Comparison of ENCODE assay signal across 14 mouse cellular contexts in the genomic region with DNA sequence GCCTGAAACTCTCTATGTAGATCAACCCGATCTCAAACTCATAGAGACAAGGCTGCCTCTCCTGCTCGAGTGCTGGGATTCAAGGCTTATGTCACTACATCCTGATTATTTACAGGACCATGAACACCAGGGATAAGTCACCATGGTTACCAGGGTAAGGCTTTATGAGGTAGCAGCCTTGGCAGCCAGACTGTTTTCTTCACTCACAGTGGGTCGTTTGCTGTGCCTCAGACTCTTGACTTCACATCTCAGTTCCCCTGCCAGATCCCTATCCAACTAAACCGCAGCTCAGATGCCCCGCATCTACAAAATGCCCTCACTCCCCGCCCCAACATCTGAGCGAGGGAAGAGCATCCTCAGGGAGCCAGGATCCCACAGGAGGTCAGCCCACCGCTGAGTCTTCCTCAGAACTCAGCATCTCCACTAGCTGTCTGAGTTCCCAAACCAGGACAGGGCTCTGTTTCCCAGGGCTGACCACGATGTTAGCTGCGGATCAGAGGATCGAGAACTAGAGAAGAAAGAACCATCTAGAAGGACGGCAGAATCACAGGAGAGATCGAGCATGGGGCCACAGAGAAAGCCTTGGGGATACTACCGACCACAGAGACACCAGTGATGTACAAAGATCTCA. TPM values are rescaled to one million over a fixed set of nuclear protein-coding genes. Genes with fewer than 3 reads are reported as not detected.
DNase-seq lines count a peak whose midpoint lies in the region; ATAC-seq lines count a peak whose summit lies in the region.
"Had no signal": no experiment of that assay in that cellular context is flagged by ENCODE, and none has a peak within 500 bp of the region (broad histone marks: within the 10 kb centered on the region; RNA-seq: fewer than 3 reads in every experiment).

No protein-coding gene starts in this region.

- H3K4me1 ChIP-seq in heart, embryonic 14.5 days (ENCODE audit: control insufficient read depth in 2 of 2, insufficient read depth in 2 of 2, low read length in 2 of 2) = peaks cover 5 to 9% of the 10 kb centered on the region in 2 experiments; a peak in 3 of 4 replicates
- H3K4me1 ChIP-seq in hindbrain, embryonic 14.5 days (replicated peaks; ENCODE audit: control insufficient read depth, insufficient read depth, low read length) = peaks cover 24% of the 10 kb centered on the region
- peaks cover 24% of the 10 kb centered on the region for H3K4me1 ChIP-seq in midbrain, embryonic 16.5 days (ENCODE audit: control insufficient read depth, insufficient read depth, low read length)

- no peaks in the 10 kb centered on the region for H3K9me3 ChIP-seq in heart, embryonic 14.5 days (ENCODE audit: control insufficient read depth, low read length)
- H3K9me3 ChIP-seq in hindbrain, embryonic 14.5 days (ENCODE audit: control insufficient read depth, low read length) = no peaks in the 10 kb centered on the region
- no peaks in the 10 kb centered on the region for H3K9me3 ChIP-seq in midbrain, embryonic 16.5 days (replicated peaks; ENCODE audit: control insufficient read depth, low read length, poor library complexity, severe bottlenecking)
- H3K9me3 ChIP-seq: embryonic facial prominence, embryonic 15.5 days; lung, embryonic 15.5 days; stomach, embryonic 15.5 days had no signal

- WGBS in heart, embryonic 14.5 days = 52% methylated on average over 14 of the region's 14 CpGs
- 53% methylated on average over 14 of the region's 14 CpGs for WGBS in hindbrain, embryonic 14.5 days
- 27% methylated on average over 14 of the region's 14 CpGs for WGBS in midbrain, embryonic 16.5 days

- no peak for ATAC-seq in heart, embryonic 14.5 days (ENCODE audit: insufficient number of reproducible peaks, insufficient read depth, low FRiP score, low read depth)
- no peak for ATAC-seq in hindbrain, embryonic 14.5 days (ENCODE audit: low FRiP score)
- ATAC-seq in midbrain, embryonic 16.5 days = 0 out of 2 replicates have a peak, but pooled peaks have one; percentile 19
- ATAC-seq in monocyte, adult 5-6 weeks (replicated peaks; ENCODE audit: insufficient number of reproducible peaks, low FRiP score, low TSS enrichment, poor library complexity, severe bottlenecking) = no peak
- ATAC-seq: CD4-positive, CD25-positive, alpha-beta regulatory T cell, adult 4 months had no signal

- H3K4me3 ChIP-seq in heart, embryonic 14.5 days (ENCODE audit: control insufficient read depth in 1 of 2, insufficient read depth in 1 of 2, low read depth in 1 of 2, low read length in 2 of 2) = no peak overlapping the region
- H3K4me3 ChIP-seq in hindbrain, embryonic 14.5 days (replicated peaks; ENCODE audit: low read length) = no peak overlapping the region
- H3K4me3 ChIP-seq in midbrain, embryonic 16.5 days (ENCODE audit: low read depth, low read length) = no peak overlapping the region
- H3K4me3 ChIP-seq: embryonic facial prominence, embryonic 15.5 days; lung, embryonic 15.5 days; stomach, embryonic 15.5 days had no signal

- H3K9ac ChIP-seq in heart, embryonic 14.5 days (ENCODE audit: low read length) = no peak overlapping the region
- no peak overlapping the region for H3K9ac ChIP-seq in hindbrain, embryonic 14.5 days
- peak overlapping the region; percentile 31; the same call in 1 of the 2 replicates for H3K9ac ChIP-seq in midbrain, embryonic 16.5 days (ENCODE audit: low read depth, low read length)
- H3K9ac ChIP-seq: embryonic facial prominence, embryonic 15.5 days; lung, embryonic 15.5 days; stomach, embryonic 15.5 days had no signal

- DNase-seq in heart, postnatal 4 days = no peak
- peak; percentile 60 for DNase-seq in embryo, embryonic 10.5 days (ENCODE audit: low spot score)
- DNase-seq in hindbrain, embryonic 14.5 days (ENCODE audit: low spot score) = peak; percentile 49
- no peak for DNase-seq in c-Kit-positive CD71-positive TER-119-positive erythroid progenitor cells, embryonic 14.5 days (ENCODE audit: low spot score)
- no peak for DNase-seq in heart, adult 18-20 months
- DNase-seq: kidney, postnatal 10 days had no signal

- H3K27me3 ChIP-seq in heart, embryonic 14.5 days (ENCODE audit: control insufficient read depth, insufficient read depth, low read length) = no peaks in the 10 kb centered on the region
- no peaks in the 10 kb centered on the region for H3K27me3 ChIP-seq in hindbrain, embryonic 14.5 days (ENCODE audit: control insufficient read depth, insufficient read depth, low read length)
- no peaks in the 10 kb centered on the region for H3K27me3 ChIP-seq in midbrain, embryonic 16.5 days (ENCODE audit: control insufficient read depth, insufficient read depth, low read depth, low read length)
- H3K27me3 ChIP-seq: lung, embryonic 15.5 days; stomach, embryonic 15.5 days had no signal

- H3K36me3 ChIP-seq in heart, embryonic 14.5 days (ENCODE audit: control insufficient read depth, insufficient read depth, low read length) = no peaks in the 10 kb centered on the region
- H3K36me3 ChIP-seq in hindbrain, embryonic 14.5 days (replicated peaks; ENCODE audit: control insufficient read depth, insufficient read depth) = no peaks in the 10 kb centered on the region
- no peaks in the 10 kb centered on the region for H3K36me3 ChIP-seq in midbrain, embryonic 16.5 days (ENCODE audit: control insufficient read depth, insufficient read depth, low read length)
- H3K36me3 ChIP-seq: embryonic facial prominence, embryonic 15.5 days; lung, embryonic 15.5 days; stomach, embryonic 15.5 days had no signal

- H3K4me2 ChIP-seq in heart, embryonic 14.5 days (ENCODE audit: low read length) = peak overlapping the region; percentile 11; the same call in 1 of the 2 replicates
- H3K4me2 ChIP-seq in hindbrain, embryonic 14.5 days (replicated peaks) = no peak overlapping the region
- H3K4me2 ChIP-seq in midbrain, embryonic 16.5 days (ENCODE audit: low read length) = 0 out of 2 replicates have a peak overlapping the region, but pooled peaks have one; percentile 10
- H3K4me2 ChIP-seq: embryonic facial prominence, embryonic 15.5 days; lung, embryonic 15.5 days; stomach, embryonic 15.5 days had no signal

- no peak overlapping the region for H3K27ac ChIP-seq in heart, embryonic 14.5 days (replicated peaks in 1 of 2; ENCODE audit: control insufficient read depth in 1 of 2, insufficient read depth in 1 of 2, low read depth in 2 of 2, low read length in 2 of 2)
- H3K27ac ChIP-seq in hindbrain, embryonic 14.5 days = peak overlapping the region; percentile 96; the same call in 1 of the 2 replicates
- H3K27ac ChIP-seq in midbrain, embryonic 16.5 days (ENCODE audit: low read length) = peak overlapping the region; percentile 68

RNA-seq across cellular contexts. Expression of gene Tex26, which starts 2.3 kb away (rescaled TPM):
- polyA plus RNA-seq in heart, embryonic 14.5 days (2014; fragmentation: Nextera tagmentation; extraction: Ambion mirVana) = 0.46 and 0.71 TPM in 2 replicates
- under 1 TPM in 1 of 2 experiments, not detected in 1; 0.60 TPM for total RNA-seq in heart, postnatal 4 days (2021)
- 1.1 and 1.2 TPM in 2 replicates for polyA plus RNA-seq in hindbrain, embryonic 14.5 days (2014; fragmentation: Nextera tagmentation; extraction: Ambion mirVana)
- 1.6 and 2.0 TPM in 2 replicates for polyA plus RNA-seq in midbrain, embryonic 16.5 days (2015; fragmentation: Nextera tagmentation; extraction: Ambion mirVana)
- not detected in 3 replicates for total RNA-seq in monocyte, adult 5-6 weeks (2017)
- not detected for total RNA-seq in heart, adult 18-20 months (2021)
- total RNA-seq: heart, postnatal 25 days had no signal
- polyA plus RNA-seq: CD4-positive, CD25-positive, alpha-beta regulatory T cell, adult 4 months had no signal

RNA-seq across cellular contexts. Expression of gene Medag, which starts 30.2 kb away (rescaled TPM):
- 2.2 TPM in 2 replicates for polyA plus RNA-seq in heart, embryonic 14.5 days (2014; fragmentation: Nextera tagmentation; extraction: Ambion mirVana)
- 10 to 100 TPM; 14.8 to 14.9 TPM for total RNA-seq in heart, postnatal 4 days (2021)
- polyA plus RNA-seq in hindbrain, embryonic 14.5 days (2014; fragmentation: Nextera tagmentation; extraction: Ambion mirVana) = 2.5 and 4.0 TPM in 2 replicates
- polyA plus RNA-seq in midbrain, embryonic 16.5 days (2015; fragmentation: Nextera tagmentation; extraction: Ambion mirVana) = 2.0 and 2.8 TPM in 2 replicates
- total RNA-seq in monocyte, adult 5-6 weeks (2017) = not detected in 3 replicates
- 10 to 100 TPM in 1 of 2 experiments, 1 to 10 TPM in 1; 8.8 to 10.5 TPM for total RNA-seq in heart, adult 18-20 months (2021)

Comparison
In these comparisons a context has a peak if more than half of its experiments do, and no peak if none do; other contexts are left out.
1. H3K27ac ChIP-seq: peak in hindbrain, embryonic 14.5 days (single experiment) and midbrain, embryonic 16.5 days (single experiment); none in heart, embryonic 14.5 days (0 of 2).
2. DNase-seq: peak in embryo, embryonic 10.5 days (single experiment) and hindbrain, embryonic 14.5 days (single experiment); none in heart, postnatal 4 days (single experiment), c-Kit-positive CD71-positive TER-119-positive erythroid progenitor cells, embryonic 14.5 days (single experiment) and heart, adult 18-20 months (0 of 2).